In genomic region chr6:40240671-40241070, GRCm38 (mm10) we compare ENCODE assay signal across 20 mouse cellular contexts.
"Had no signal": no experiment of that assay in that cellular context is flagged by ENCODE, and none has a peak within 500 bp of the region (broad histone marks: within the 10 kb centered on the region; RNA-seq: fewer than 3 reads in every experiment).

No protein-coding gene starts in this region.

- H3K9ac ChIP-seq: hindbrain, embryonic 14.5 days; limb, embryonic 13.5 days; liver, embryonic 14.5 days; liver, postnatal 0 days; lung, embryonic 14.5 days; midbrain, embryonic 13.5 days had no signal

- H3K4me1 ChIP-seq: limb, embryonic 10.5 days; limb, embryonic 13.5 days had no signal

- ATAC-seq: hindbrain, postnatal 0 days; inflammation-experienced regulatory T-cells, adult 6 months; intestine, embryonic 16.5 days; liver, postnatal 0 days; lung, postnatal 0 days; midbrain, embryonic 13.5 days had no signal

- H3K4me2 ChIP-seq: hindbrain, embryonic 14.5 days; limb, embryonic 13.5 days; lung, embryonic 14.5 days; midbrain, embryonic 13.5 days had no signal

- H3K27me3 ChIP-seq: limb, embryonic 13.5 days; midbrain, embryonic 13.5 days had no signal

- H3K36me3 ChIP-seq: limb, embryonic 10.5 days; limb, embryonic 13.5 days; midbrain, embryonic 13.5 days had no signal

- H3K9me3 ChIP-seq: limb, embryonic 10.5 days; limb, embryonic 13.5 days; midbrain, embryonic 13.5 days had no signal

- H3K4me3 ChIP-seq: limb, embryonic 10.5 days; limb, embryonic 13.5 days; midbrain, embryonic 13.5 days had no signal

- DNase-seq: liver; liver, postnatal 0 days; lung, embryonic 14.5 days; right cerebral cortex, adult 18-20 months; right cerebral cortex, postnatal 14 days; right cerebral cortex, postnatal 4 days; thymus, adult 2 months; thymus, postnatal 14 days; thymus, postnatal 4 days had no signal

- H3K27ac ChIP-seq: hindbrain, embryonic 14.5 days; hindbrain, postnatal 0 days; limb, embryonic 10.5 days; limb, embryonic 13.5 days; liver, embryonic 14.5 days; macrophage; midbrain, embryonic 13.5 days; stomach, postnatal 0 days had no signal
